Mouse (Mus musculus): Measurements from ENCODE around the gene Il18.

DNA sequence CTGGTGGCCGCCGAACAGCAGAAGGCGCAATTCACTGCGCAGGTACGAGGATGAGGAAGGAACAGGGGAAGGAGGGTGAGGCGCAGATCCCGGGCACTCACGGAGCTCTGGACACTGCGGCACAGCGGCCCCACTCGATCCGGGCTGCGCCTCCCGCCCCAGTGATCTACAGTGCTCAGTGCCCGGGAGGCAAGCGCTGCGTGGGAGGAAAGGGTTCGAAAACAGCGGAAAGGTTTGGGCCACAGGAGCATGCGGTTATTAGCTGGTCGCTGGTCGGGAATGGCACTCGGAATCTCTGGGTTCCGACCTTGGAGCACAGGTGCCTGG lies 49.3 kb downstream of the Il18 start:
- TF ChIP-seq CTCF (IDR thresholded peaks at IDR 0.05; ENCODE audit: low read depth) (peak; percentile 64), EP300 (IDR thresholded peaks at IDR 0.05; ENCODE audit: low read depth) (no peak)

All from liver, embryonic 14.5 days (tissue).